Mouse (Mus musculus): ENCODE data around the gene Tnfrsf18. TPM values are rescaled to one million over a fixed set of nuclear protein-coding genes. Genes with fewer than 3 reads are reported as not detected.

Tnfrsf18 gene
- total RNA-seq, 2 experiments from 2014 or later, result 1.5 to 2.9 TPM

DNA sequence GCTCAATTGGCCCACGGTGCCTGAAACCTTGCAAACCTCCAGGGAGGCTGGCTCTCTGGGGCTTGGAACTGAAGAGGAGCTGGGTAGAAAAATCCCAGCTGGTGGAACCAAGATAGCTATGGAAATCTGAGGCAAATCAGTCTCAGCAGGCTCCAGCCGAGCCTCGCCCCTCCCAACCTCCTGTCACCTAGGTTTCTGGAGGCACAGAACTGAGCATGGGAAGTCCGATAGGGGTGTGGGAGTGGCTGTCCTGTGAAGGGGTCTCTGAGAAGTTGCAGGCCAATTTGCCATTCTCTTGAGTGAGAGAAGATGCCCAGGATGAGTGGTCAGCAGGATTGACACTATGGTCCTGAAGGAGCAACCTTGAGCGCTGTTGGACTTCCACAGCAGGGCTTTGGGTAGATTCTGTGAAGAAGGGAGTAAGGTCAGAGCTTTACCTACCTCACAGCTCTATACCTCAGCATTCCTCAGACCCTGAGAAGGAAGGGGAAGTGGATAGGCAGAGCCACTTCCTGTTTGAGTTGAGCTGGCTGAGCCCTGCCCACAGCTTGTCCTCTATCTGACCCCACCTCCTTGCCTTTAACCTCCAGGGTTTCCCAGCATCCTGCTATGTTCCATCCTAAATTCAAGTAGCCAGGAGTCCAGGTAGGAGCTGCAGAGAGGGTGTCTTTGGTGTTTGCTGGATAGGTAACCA, 41.4 kb downstream of the Tnfrsf18 start:
- no peak for ATAC-seq (replicated peaks; ENCODE audit: low FRiP score, poor library complexity, severe bottlenecking)

DNA sequence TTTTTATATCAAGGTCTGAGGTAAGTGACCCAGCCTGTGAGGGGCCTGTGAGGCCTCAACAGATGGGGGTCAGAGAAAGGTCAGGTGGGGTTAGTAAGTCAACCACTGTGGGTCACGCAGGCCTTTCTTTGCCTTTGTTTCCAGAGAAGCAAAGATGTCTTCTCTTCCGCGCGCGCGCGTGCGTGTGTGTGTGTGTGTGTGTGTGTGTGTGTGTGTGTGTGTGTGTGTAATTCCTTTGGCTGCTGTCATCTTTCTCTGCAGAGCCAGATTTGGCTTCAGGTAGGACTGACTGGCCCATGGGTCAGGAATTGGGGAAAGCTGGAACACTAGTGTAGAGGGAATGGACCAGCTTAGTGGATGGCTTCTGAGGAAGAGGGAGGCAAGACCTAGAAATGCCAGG, 43.7 kb downstream of the Tnfrsf18 start:
- ATAC-seq (replicated peaks; ENCODE audit: low FRiP score, poor library complexity, severe bottlenecking), result no peak

DNA sequence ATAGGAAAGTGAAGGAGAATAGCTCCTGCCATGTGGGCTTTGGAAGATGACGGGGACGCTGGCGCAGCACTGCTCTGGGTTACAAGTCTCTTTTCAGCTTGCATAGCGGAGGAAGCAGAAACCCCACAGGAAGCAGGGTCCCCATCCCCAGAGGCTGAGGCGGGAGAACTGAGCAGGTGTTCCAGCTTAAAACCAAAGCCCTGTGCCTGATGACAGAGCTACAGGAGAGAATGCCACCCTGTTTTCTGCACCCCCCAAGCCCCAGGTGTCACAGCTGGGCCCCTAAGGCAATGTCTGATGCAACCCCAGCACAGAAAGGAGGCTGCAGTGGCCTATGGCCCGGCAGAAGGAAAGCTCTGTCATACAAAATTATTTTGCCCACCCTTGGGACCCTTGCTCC, 44.3 kb downstream of the Tnfrsf18 start:
- no peak for ATAC-seq (replicated peaks; ENCODE audit: low FRiP score, poor library complexity, severe bottlenecking)

DNA sequence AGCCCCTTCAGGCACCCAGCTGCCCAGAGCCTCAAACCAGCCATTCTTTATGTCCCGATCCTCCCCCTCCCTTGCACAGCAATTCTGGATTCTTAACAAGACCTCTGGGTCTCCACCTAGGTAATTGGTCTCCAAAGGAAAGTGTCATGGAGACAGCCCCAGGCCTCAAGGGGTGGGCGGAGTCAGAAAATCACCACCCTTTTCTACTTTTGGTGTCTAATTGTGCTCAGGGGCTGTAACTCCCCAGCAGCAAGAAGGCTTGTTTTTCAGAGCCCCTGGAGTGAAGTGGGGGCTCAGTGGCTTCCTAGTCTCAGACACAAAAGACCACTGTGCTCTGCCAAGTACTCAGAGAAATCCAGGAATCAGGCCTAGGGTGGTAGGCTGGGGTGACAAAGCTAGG, 44.8 kb downstream of the Tnfrsf18 start:
- no peak for ATAC-seq (replicated peaks; ENCODE audit: low FRiP score, poor library complexity, severe bottlenecking)

DNA sequence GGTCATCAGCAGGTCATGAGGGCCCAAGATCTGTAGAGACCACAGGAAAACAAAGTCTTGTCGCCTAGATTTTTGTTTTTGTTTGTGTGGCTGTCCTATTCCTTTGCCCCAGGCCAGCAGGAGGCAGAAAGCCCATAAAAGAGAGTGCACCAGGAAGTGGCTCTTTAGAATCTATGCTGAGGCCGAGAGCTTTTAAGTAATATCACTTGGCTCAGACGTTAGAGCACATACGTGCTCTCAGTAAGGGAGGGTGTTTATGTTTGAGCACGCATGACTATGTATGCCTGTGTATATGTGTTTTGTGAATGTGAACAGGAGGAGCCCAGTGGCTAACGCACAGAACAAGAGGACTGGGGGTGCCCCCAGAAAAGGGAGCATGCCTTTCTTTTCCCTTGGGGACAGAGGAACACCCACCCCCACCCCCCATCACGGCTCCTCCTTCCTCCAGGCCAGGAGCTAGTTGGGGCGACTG, 51.0 kb downstream of the Tnfrsf18 start:
- no peak for ATAC-seq (replicated peaks; ENCODE audit: low FRiP score, poor library complexity, severe bottlenecking)

DNA sequence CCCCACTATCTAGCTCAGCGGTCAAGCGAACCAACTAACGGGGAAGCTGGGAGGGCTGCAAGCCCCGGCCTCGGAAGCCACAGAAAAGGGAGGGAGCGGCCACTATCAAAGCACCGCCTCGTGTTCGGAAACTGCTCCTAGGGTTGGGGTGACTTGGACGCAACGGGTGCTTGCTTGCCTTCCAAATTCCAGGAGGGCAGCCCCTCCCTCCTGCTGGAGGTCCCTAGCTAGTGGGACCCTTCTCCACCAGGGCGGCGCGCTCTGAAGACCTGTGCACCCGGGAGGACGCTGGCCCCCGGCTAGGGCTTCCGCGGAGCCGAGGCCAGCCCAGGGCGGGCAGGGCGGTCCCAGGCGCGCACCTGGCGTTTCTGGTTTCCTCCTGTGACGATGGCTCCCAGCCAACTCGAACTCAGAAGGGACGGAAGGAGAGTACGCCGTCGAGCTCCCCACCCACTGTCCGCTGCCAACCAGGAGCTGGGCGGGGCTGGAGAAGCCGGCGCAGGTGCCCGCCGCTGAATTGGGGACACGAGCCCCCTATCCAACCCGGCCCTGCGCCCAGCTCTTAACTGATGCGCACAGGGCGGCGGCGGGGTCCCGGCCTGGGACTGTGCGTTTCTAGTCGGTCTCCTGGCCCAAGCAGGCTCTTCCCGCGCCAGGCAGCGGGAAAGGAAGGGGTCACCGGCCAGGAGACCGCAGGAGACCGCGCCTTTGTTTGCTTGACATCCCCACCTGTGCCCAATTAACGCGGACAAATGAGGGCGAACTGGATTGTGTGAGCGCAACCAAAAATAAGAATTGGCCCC, 51.7 kb downstream of the Tnfrsf18 start:
- ATAC-seq (replicated peaks; ENCODE audit: low FRiP score, poor library complexity, severe bottlenecking), result 0 out of 2 replicates have a peak, but pooled peaks have one; percentile 47

Other genes starting within 250 kb of the Tnfrsf18 start
- 0.42 and 1.1 TPM in 2 replicates for gene Tmem88b, start 240.3 kb upstream of the Tnfrsf18 start, total RNA-seq (2015; ENCODE audit: low replicate concordance)
- gene Tmem88b, start 240.3 kb upstream of the Tnfrsf18 start, total RNA-seq (2017; ENCODE audit: low replicate concordance), result 0.83 and 1.3 TPM in 2 replicates
- not detected in 2 replicates for gene Ankrd65, start 235.7 kb upstream of the Tnfrsf18 start, total RNA-seq (2015; ENCODE audit: low replicate concordance)
- gene Ankrd65, start 235.7 kb upstream of the Tnfrsf18 start, total RNA-seq (2017; ENCODE audit: low replicate concordance), result 1.0 and 9.8 TPM in 2 replicates
- gene Mrpl20, start 223.3 kb upstream of the Tnfrsf18 start, total RNA-seq (2015; ENCODE audit: low replicate concordance), result 127 and 129 TPM in 2 replicates
- gene Mrpl20, start 223.3 kb upstream of the Tnfrsf18 start, total RNA-seq (2017; ENCODE audit: low replicate concordance), result 30.7 and 31.2 TPM in 2 replicates
- gene Ccnl2, start 213.7 kb upstream of the Tnfrsf18 start, total RNA-seq (2015; ENCODE audit: low replicate concordance), result 258 and 265 TPM in 2 replicates
- gene Ccnl2, start 213.7 kb upstream of the Tnfrsf18 start, total RNA-seq (2017; ENCODE audit: low replicate concordance), result 262 and 283 TPM in 2 replicates
- gene Aurkaip1, start 194.9 kb upstream of the Tnfrsf18 start, total RNA-seq (2015; ENCODE audit: low replicate concordance), result 47.2 and 63.7 TPM in 2 replicates
- 69.4 and 71.4 TPM in 2 replicates for gene Aurkaip1, start 194.9 kb upstream of the Tnfrsf18 start, total RNA-seq (2017; ENCODE audit: low replicate concordance)
- not detected in 2 replicates for gene Mxra8, start 186.5 kb upstream of the Tnfrsf18 start, total RNA-seq (2015; ENCODE audit: low replicate concordance)
- gene Mxra8, start 186.5 kb upstream of the Tnfrsf18 start, total RNA-seq (2017; ENCODE audit: low replicate concordance), result not detected in 2 replicates
- gene Dvl1, start 178.8 kb upstream of the Tnfrsf18 start, total RNA-seq (2015; ENCODE audit: low replicate concordance), result 20.9 and 26.0 TPM in 2 replicates
- 19.5 and 22.4 TPM in 2 replicates for gene Dvl1, start 178.8 kb upstream of the Tnfrsf18 start, total RNA-seq (2017; ENCODE audit: low replicate concordance)
- gene Tas1r3, start 162.8 kb upstream of the Tnfrsf18 start, total RNA-seq (2015; ENCODE audit: low replicate concordance), result 0.84 and 1.1 TPM in 2 replicates
- 0.26 and 2.3 TPM in 2 replicates for gene Tas1r3, start 162.8 kb upstream of the Tnfrsf18 start, total RNA-seq (2017; ENCODE audit: low replicate concordance)
- gene Cptp, start 156.7 kb upstream of the Tnfrsf18 start, total RNA-seq (2015; ENCODE audit: low replicate concordance), result 3.4 and 9.4 TPM in 2 replicates
- gene Cptp, start 156.7 kb upstream of the Tnfrsf18 start, total RNA-seq (2017; ENCODE audit: low replicate concordance), result 5.6 and 12.6 TPM in 2 replicates
- 14.7 and 28.8 TPM in 2 replicates for gene Ints11, start 156.6 kb upstream of the Tnfrsf18 start, total RNA-seq (2015; ENCODE audit: low replicate concordance)
- 7.9 and 33.2 TPM in 2 replicates for gene Ints11, start 156.6 kb upstream of the Tnfrsf18 start, total RNA-seq (2017; ENCODE audit: low replicate concordance)
- 2.2 and 5.4 TPM in 2 replicates for gene Pusl1, start 134.4 kb upstream of the Tnfrsf18 start, total RNA-seq (2015; ENCODE audit: low replicate concordance)
- 4.6 and 9.8 TPM in 2 replicates for gene Pusl1, start 134.4 kb upstream of the Tnfrsf18 start, total RNA-seq (2017; ENCODE audit: low replicate concordance)
- gene Acap3, start 134.3 kb upstream of the Tnfrsf18 start, total RNA-seq (2015; ENCODE audit: low replicate concordance), result 30.2 and 49.0 TPM in 2 replicates
- gene Acap3, start 134.3 kb upstream of the Tnfrsf18 start, total RNA-seq (2017; ENCODE audit: low replicate concordance), result 31.5 and 42.0 TPM in 2 replicates
- 19.1 and 47.8 TPM in 2 replicates for gene Ube2j2, start 82.3 kb upstream of the Tnfrsf18 start, total RNA-seq (2015; ENCODE audit: low replicate concordance)
- 53.7 and 91.5 TPM in 2 replicates for gene Ube2j2, start 82.3 kb upstream of the Tnfrsf18 start, total RNA-seq (2017; ENCODE audit: low replicate concordance)
- gene C1qtnf12, start 63.8 kb upstream of the Tnfrsf18 start, total RNA-seq (2015; ENCODE audit: low replicate concordance), result 132 and 160 TPM in 2 replicates
- 31.2 and 41.1 TPM in 2 replicates for gene C1qtnf12, start 63.8 kb upstream of the Tnfrsf18 start, total RNA-seq (2017; ENCODE audit: low replicate concordance)
- 1.3 and 5.8 TPM in 2 replicates for gene B3galt6, start 33.5 kb upstream of the Tnfrsf18 start, total RNA-seq (2015; ENCODE audit: low replicate concordance)
- gene B3galt6, start 33.5 kb upstream of the Tnfrsf18 start, total RNA-seq (2017; ENCODE audit: low replicate concordance), result 2.3 TPM in 2 replicates
- gene Sdf4, start 33.3 kb upstream of the Tnfrsf18 start, total RNA-seq (2015; ENCODE audit: low replicate concordance), result 31.4 and 59.1 TPM in 2 replicates
- 92.1 and 127 TPM in 2 replicates for gene Sdf4, start 33.3 kb upstream of the Tnfrsf18 start, total RNA-seq (2017; ENCODE audit: low replicate concordance)
- 3.4 TPM in 1 of 2 replicates, not detected in the other for gene Tnfrsf4, start 12.3 kb upstream of the Tnfrsf18 start, total RNA-seq (2015; ENCODE audit: low replicate concordance)
- 0.61 and 8.2 TPM in 2 replicates for gene Tnfrsf4, start 12.3 kb upstream of the Tnfrsf18 start, total RNA-seq (2017; ENCODE audit: low replicate concordance)
- gene Ttll10, start 33.2 kb downstream of the Tnfrsf18 start, total RNA-seq (2015; ENCODE audit: low replicate concordance), result not detected in 2 replicates
- not detected in 2 replicates for gene Ttll10, start 33.2 kb downstream of the Tnfrsf18 start, total RNA-seq (2017; ENCODE audit: low replicate concordance)
- gene 9430015G10Rik, start 83.8 kb downstream of the Tnfrsf18 start, total RNA-seq (2015; ENCODE audit: low replicate concordance), result 28.5 and 48.7 TPM in 2 replicates
- 52.1 and 58.6 TPM in 2 replicates for gene 9430015G10Rik, start 83.8 kb downstream of the Tnfrsf18 start, total RNA-seq (2017; ENCODE audit: low replicate concordance)
- gene Rnf223, start 104.3 kb downstream of the Tnfrsf18 start, total RNA-seq (2015; ENCODE audit: low replicate concordance), result 0.84 TPM in 1 of 2 replicates, not detected in the other
- 0.30 and 0.90 TPM in 2 replicates for gene Rnf223, start 104.3 kb downstream of the Tnfrsf18 start, total RNA-seq (2017; ENCODE audit: low replicate concordance)
- gene Agrn, start 171.3 kb downstream of the Tnfrsf18 start, total RNA-seq (2015; ENCODE audit: low replicate concordance), result 107 and 119 TPM in 2 replicates
- 52.9 and 82.3 TPM in 2 replicates for gene Agrn, start 171.3 kb downstream of the Tnfrsf18 start, total RNA-seq (2017; ENCODE audit: low replicate concordance)
- gene Isg15, start 174.7 kb downstream of the Tnfrsf18 start, total RNA-seq (2015; ENCODE audit: low replicate concordance), result 32.8 and 101 TPM in 2 replicates
- 71.3 and 108 TPM in 2 replicates for gene Isg15, start 174.7 kb downstream of the Tnfrsf18 start, total RNA-seq (2017; ENCODE audit: low replicate concordance)
- 12.2 and 17.3 TPM in 2 replicates for gene AW011738, start 177.1 kb downstream of the Tnfrsf18 start, total RNA-seq (2015; ENCODE audit: low replicate concordance)
- 13.1 and 16.0 TPM in 2 replicates for gene AW011738, start 177.1 kb downstream of the Tnfrsf18 start, total RNA-seq (2017; ENCODE audit: low replicate concordance)
- 4.2 and 7.2 TPM in 2 replicates for gene Perm1, start 189.7 kb downstream of the Tnfrsf18 start, total RNA-seq (2015; ENCODE audit: low replicate concordance)
- 3.2 and 5.9 TPM in 2 replicates for gene Perm1, start 189.7 kb downstream of the Tnfrsf18 start, total RNA-seq (2017; ENCODE audit: low replicate concordance)
- 36.9 and 45.8 TPM in 2 replicates for gene Plekhn1, start 208.7 kb downstream of the Tnfrsf18 start, total RNA-seq (2015; ENCODE audit: low replicate concordance)
- gene Plekhn1, start 208.7 kb downstream of the Tnfrsf18 start, total RNA-seq (2017; ENCODE audit: low replicate concordance), result 23.7 and 40.3 TPM in 2 replicates
- 18.4 and 28.1 TPM in 2 replicates for gene Noc2l, start 209.8 kb downstream of the Tnfrsf18 start, total RNA-seq (2015; ENCODE audit: low replicate concordance)
- gene Noc2l, start 209.8 kb downstream of the Tnfrsf18 start, total RNA-seq (2017; ENCODE audit: low replicate concordance), result 31.5 and 44.9 TPM in 2 replicates
- 349 and 378 TPM in 2 replicates for gene Samd11, start 229.5 kb downstream of the Tnfrsf18 start, total RNA-seq (2015; ENCODE audit: low replicate concordance)
- 332 and 337 TPM in 2 replicates for gene Samd11, start 229.5 kb downstream of the Tnfrsf18 start, total RNA-seq (2017; ENCODE audit: low replicate concordance)

Measured in erythroid progenitor cell, adult 5-6 weeks (primary cell).